Mouse (Mus musculus): ENCODE results near the gene Zfp445. TPM values are rescaled to one million over a fixed set of nuclear protein-coding genes. Genes with fewer than 3 reads are reported as not detected.

The Zfp445 gene
- 21.7 and 25.4 TPM in 2 replicates for polyA plus RNA-seq (2015; fragmentation: Nextera tagmentation; extraction: Ambion mirVana)

DNA sequence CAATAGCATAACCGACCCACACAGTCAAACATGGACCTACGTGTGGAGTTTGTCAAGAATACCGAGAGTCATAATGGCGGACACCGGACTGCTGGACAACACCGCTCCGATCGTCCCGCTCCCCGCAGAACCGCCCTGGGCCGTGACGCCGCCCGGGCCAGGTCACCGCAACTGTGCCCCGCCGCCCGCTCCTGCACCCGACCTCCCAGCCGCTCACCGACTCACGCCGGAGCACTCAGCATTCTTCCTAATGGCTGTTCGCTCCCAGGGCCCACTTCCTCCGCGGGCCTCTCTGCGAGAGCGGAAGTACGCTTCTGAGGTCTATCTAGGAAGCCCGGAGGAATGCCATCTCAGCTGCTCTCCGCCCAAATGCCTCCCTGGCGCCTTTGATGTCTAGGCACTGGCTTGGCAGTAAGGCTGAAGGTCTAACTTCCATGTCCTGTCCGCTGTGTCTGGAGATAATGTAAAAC, at the start of gene Zfp445:
TSS of gene Zfp445 (minus strand) at position 310 of the 470 bp plus-strand sequence.
- H3K27ac ChIP-seq (ENCODE audit: low read length): peak within 1 kb of the TSS; percentile 89
- peak; percentile 96 for ATAC-seq
- DNase-seq (ENCODE audit: low spot score): peak; percentile 96
- H3K9ac ChIP-seq (replicated peaks; ENCODE audit: low read depth): peak within 1 kb of the TSS; percentile 91
- peak within 1 kb of the TSS; percentile 59 for H3K4me2 ChIP-seq (replicated peaks; ENCODE audit: low read depth, low read length)
- no peaks in the 10 kb centered on the region for H3K27me3 ChIP-seq (replicated peaks; ENCODE audit: insufficient read depth, low read length)
- H3K4me3 ChIP-seq (ENCODE audit: low read depth, low read length): peak within 1 kb of the TSS; percentile 94
- peaks cover 17% of the 10 kb centered on the region for H3K36me3 ChIP-seq (ENCODE audit: insufficient read depth, low read length)
- no peak for TF ChIP-seq EP300 (IDR thresholded peaks at IDR 0.05)
- no peak for TF ChIP-seq CTCF (IDR thresholded peaks at IDR 0.05)
- H3K4me1 ChIP-seq (ENCODE audit: insufficient read depth, low read depth, low read length): peaks cover 8% of the 10 kb centered on the region; the same call in 1 of the 2 replicates
- peaks cover 8% of the 10 kb centered on the region; the same call in 1 of the 2 replicates for H3K9me3 ChIP-seq (ENCODE audit: low read length)
- WGBS: 3% methylated on average over 34 of the region's 34 CpGs

DNA sequence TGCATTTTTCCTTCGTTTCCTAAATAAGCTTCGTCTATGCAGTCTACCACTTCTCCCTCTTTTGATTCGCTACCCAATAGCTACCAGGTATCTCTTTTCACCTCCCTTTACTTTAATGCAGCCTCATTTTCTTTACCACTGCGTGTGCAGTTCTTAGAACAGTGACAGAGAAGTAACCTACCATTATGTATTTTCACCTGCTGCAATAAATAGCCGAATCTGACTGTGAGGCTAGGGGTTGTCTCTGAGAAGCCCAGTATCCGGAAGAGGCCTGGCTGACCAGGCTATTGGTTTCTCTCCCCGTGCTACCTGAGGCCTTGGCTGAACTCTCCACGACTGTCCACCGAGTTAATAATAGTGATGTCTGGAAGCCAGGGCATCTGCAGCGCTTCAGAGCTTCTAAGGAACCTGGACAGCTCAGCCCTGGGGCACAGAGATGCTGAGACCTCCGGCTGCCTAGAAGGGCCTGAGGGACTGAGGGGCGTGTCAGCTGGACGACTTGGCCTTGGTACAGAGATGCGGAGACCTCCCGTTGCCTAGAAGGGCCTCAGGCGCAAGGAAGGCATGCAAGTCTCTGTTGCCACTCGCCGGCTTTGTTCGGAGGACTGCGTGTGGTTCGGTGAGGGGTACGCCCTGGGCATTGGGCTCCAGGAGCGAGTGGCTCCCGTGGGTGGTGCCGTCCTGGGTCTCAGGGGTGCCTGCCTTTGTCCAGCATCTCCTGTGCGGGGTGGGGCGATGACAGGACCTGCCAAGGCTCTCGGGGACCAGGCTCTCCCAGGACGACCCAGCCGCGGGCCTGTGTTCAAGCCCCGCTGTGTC, 37.1 kb upstream of the Zfp445 start:
- H3K9me3 ChIP-seq (ENCODE audit: low read length): no peaks in the 10 kb centered on the region
- no peak; the same call in 1 of the 2 replicates for TF ChIP-seq CTCF (IDR thresholded peaks at IDR 0.05)
- H3K36me3 ChIP-seq (ENCODE audit: insufficient read depth, low read length): no peaks in the 10 kb centered on the region
- ATAC-seq: peak; percentile 97
- WGBS: 21% methylated on average over 32 of the region's 32 CpGs
- peak overlapping the region; percentile 44 for H3K9ac ChIP-seq (replicated peaks; ENCODE audit: low read depth)
- H3K4me1 ChIP-seq (ENCODE audit: insufficient read depth, low read depth, low read length): no peaks in the 10 kb centered on the region
- H3K27ac ChIP-seq (ENCODE audit: low read length): no peak overlapping the region
- H3K4me3 ChIP-seq (ENCODE audit: low read depth, low read length): peak overlapping the region; percentile 43
- peak; percentile 88 for DNase-seq (ENCODE audit: low spot score)
- H3K4me2 ChIP-seq (replicated peaks; ENCODE audit: low read depth, low read length): peak overlapping the region; percentile 73
- no peaks in the 10 kb centered on the region for H3K27me3 ChIP-seq (replicated peaks; ENCODE audit: insufficient read depth, low read length)

DNA sequence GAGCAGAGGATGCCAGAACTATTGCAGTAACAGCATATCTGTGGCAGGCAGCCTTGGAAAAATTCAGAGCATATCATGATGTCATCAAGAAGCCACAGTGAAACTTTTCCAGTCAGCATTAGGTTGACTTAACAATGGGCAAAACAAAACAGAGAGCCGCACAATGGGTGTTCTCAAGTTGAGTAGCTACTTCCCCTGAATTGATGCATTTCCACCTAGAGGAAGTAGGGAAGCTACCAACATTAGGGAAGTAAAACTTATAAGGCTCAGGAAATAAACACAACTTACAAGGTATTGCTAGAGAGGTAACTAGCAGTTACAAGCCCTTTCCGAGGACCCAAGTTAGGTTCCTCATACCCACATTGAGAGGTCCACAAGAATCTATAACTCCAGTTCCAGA, 35.2 kb upstream of the Zfp445 start:
- DNase-seq (ENCODE audit: low spot score): peak; percentile 15
- no peak overlapping the region for H3K27ac ChIP-seq (ENCODE audit: low read length)
- no peak for ATAC-seq
- no peaks in the 10 kb centered on the region for H3K27me3 ChIP-seq (replicated peaks; ENCODE audit: insufficient read depth, low read length)
- WGBS: 80% methylated on average over 2 of the region's 2 CpGs
- TF ChIP-seq CTCF (IDR thresholded peaks at IDR 0.05) (no peak), EP300 (IDR thresholded peaks at IDR 0.05) (no peak)
- no peak overlapping the region for H3K9ac ChIP-seq (replicated peaks; ENCODE audit: low read depth)
- H3K4me1 ChIP-seq (ENCODE audit: insufficient read depth, low read depth, low read length): no peaks in the 10 kb centered on the region
- H3K4me3 ChIP-seq (ENCODE audit: low read depth, low read length): no peak overlapping the region
- no peaks in the 10 kb centered on the region for H3K36me3 ChIP-seq (ENCODE audit: insufficient read depth, low read length)
- no peak overlapping the region for H3K4me2 ChIP-seq (replicated peaks; ENCODE audit: low read depth, low read length)
- H3K9me3 ChIP-seq (ENCODE audit: low read length): no peaks in the 10 kb centered on the region

DNA sequence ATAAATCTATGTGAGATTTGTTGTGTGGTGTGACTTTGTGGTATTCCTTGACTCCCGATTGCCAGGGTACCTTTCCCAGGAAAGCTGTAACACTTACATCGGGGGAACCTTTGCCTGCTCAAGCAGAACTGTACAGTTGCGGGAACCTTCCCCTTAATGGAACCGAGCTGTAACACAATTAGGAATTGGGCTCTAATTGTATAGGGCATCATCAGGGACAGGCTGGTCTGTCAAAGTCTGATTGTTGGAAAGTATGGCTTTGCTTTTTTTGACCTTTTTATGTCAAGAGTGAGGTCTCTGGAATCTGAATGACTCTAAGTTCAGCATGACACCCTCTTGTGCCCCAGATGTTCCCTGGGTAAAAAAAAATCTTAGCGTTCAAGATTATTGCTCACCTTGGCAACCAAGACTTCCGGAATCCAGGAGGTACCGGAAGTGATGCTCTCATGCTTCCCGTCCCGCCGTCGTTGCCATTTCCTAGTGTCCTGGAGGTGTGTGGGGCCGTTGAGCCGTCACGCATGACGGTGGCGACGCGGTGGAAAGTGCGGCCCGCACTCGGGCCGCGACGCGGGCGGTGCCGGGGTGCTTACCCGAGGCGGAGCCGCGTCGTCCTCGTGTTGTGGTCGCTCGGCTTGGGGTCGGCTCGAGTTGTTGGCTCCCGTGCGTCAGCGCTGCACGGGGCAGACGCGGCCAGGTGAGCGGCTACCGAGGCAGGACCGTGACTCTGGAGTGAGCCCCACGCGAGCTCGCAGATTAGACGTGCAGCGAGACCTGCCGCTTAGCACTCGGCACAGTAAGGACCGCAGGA, 20.8 kb upstream of the Zfp445 start:
- Histone ChIP-seq H3K4me3 (ENCODE audit: low read depth, low read length) (peak overlapping the region; percentile 79), H3K9me3 (ENCODE audit: low read length) (peaks cover 3% of the 10 kb centered on the region; the same call in 1 of the 2 replicates), H3K27me3 (replicated peaks; ENCODE audit: insufficient read depth, low read length) (no peaks in the 10 kb centered on the region), H3K4me2 (replicated peaks; ENCODE audit: low read depth, low read length) (peak overlapping the region; percentile 75), H3K9ac (replicated peaks; ENCODE audit: low read depth) (peak overlapping the region; percentile 69), H3K27ac (ENCODE audit: low read length) (peak overlapping the region; percentile 66), H3K4me1 (ENCODE audit: insufficient read depth, low read depth, low read length) (no peaks in the 10 kb centered on the region; the same call in 1 of the 2 replicates), H3K36me3 (ENCODE audit: insufficient read depth, low read length) (no peaks in the 10 kb centered on the region)
- TF ChIP-seq CTCF (IDR thresholded peaks at IDR 0.05) (no peak), EP300 (IDR thresholded peaks at IDR 0.05) (no peak)
- ATAC-seq: peak; percentile 95
- DNase-seq (ENCODE audit: low spot score): peak; percentile 91
- WGBS: 7% methylated on average over 54 of the region's 54 CpGs

DNA sequence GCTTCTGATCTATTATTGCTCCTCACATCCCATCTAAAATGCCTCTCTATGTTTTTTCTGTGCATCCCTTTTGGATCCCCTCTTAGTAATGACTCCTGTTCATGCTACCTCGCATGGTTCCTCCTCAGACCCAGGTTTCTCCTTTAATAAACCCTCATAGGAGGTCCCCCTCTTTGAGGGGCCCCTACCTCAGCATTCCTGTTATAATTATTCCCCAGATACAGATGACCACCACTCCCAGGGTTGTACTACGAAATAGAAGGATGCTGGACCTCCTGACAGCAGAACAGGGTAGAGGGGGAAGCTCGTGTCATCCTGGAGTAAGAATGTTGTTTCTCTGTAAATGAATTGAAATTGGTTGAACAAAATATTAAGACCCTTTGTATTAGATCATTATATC, 19.6 kb upstream of the Zfp445 start, which contains the start of gene Zkscan7:
TSS of gene Zkscan7 (plus strand) at position 301 of the 400 bp plus-strand sequence.
- Histone ChIP-seq H3K9ac (replicated peaks; ENCODE audit: low read depth) (0 out of 2 replicates have a peak within 1 kb of the TSS, but pooled peaks have one; percentile 69), H3K27ac (ENCODE audit: low read length) (no peak within 1 kb of the TSS), H3K36me3 (ENCODE audit: insufficient read depth, low read length) (no peaks in the 10 kb centered on the region), H3K4me3 (ENCODE audit: low read depth, low read length) (peak within 1 kb of the TSS; percentile 79), H3K4me1 (ENCODE audit: insufficient read depth, low read depth, low read length) (no peaks in the 10 kb centered on the region; the same call in 1 of the 2 replicates), H3K4me2 (replicated peaks; ENCODE audit: low read depth, low read length) (peak within 1 kb of the TSS; percentile 75), H3K9me3 (ENCODE audit: low read length) (peaks cover 3% of the 10 kb centered on the region; the same call in 1 of the 2 replicates), H3K27me3 (replicated peaks; ENCODE audit: insufficient read depth, low read length) (no peaks in the 10 kb centered on the region)
- no peak for DNase-seq (ENCODE audit: low spot score)
- TF ChIP-seq CTCF (IDR thresholded peaks at IDR 0.05): no peak
- TF ChIP-seq EP300 (IDR thresholded peaks at IDR 0.05): no peak
- 83% methylated on average over 3 of the region's 3 CpGs for WGBS
- no peak for ATAC-seq

DNA sequence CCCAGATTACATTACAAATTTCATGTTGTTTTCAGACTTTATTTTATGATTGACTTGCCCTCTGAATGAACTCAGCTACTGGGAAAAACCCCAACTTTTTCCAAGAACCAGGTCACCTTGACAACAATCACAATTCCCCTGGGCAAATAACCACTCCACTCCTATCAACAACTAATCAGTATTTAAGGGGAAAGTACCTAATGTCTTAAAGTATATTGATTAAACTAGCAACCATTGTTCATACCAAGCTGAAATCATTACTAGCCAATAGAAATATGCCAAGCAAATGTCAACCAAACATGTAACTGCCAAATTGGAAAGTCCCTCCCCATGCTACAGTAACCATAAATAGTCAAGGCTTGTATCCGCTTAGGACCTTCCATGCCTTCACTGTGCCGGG, 9.3 kb upstream of the Zfp445 start:
- H3K4me3 ChIP-seq (ENCODE audit: low read depth, low read length): no peak overlapping the region
- DNase-seq (ENCODE audit: low spot score): no peak
- no peak overlapping the region for H3K4me2 ChIP-seq (replicated peaks; ENCODE audit: low read depth, low read length)
- no peaks in the 10 kb centered on the region for H3K27me3 ChIP-seq (replicated peaks; ENCODE audit: insufficient read depth, low read length)
- H3K36me3 ChIP-seq (ENCODE audit: insufficient read depth, low read length): no peaks in the 10 kb centered on the region
- H3K4me1 ChIP-seq (ENCODE audit: insufficient read depth, low read depth, low read length): no peaks in the 10 kb centered on the region
- H3K27ac ChIP-seq (ENCODE audit: low read length): no peak overlapping the region
- H3K9ac ChIP-seq (replicated peaks; ENCODE audit: low read depth): no peak overlapping the region
- ATAC-seq: no peak
- TF ChIP-seq EP300 (IDR thresholded peaks at IDR 0.05): no peak
- no peak for TF ChIP-seq CTCF (IDR thresholded peaks at IDR 0.05)
- WGBS: 88% methylated on average over 2 of the region's 2 CpGs
- no peaks in the 10 kb centered on the region for H3K9me3 ChIP-seq (ENCODE audit: low read length)

Data from lung, postnatal 0 days (tissue).